Mouse (Mus musculus) intestine, postnatal 0 days (tissue): ENCODE measurements around the gene Slc19a3. TPM values are rescaled to one million over a fixed set of nuclear protein-coding genes. Genes with fewer than 3 reads are reported as not detected.

ENCODE experiments used
- ATAC-seq: fragments of 200-750 bp; cut with Nextera tagmentation; 2 replicates; pipeline ENCODE4 v1.8.0; 2017; ENCODE audit warnings: mild to moderate bottlenecking, moderate TSS enrichment, moderate library complexity
- H3K27ac ChIP-seq: fragments of 300-500 bp; sonication (generic); 2 replicates; pipeline ENCODE4 v1.5.1; 2014; ENCODE audit warnings: mild to moderate bottlenecking, low read depth, low read length, moderate library complexity
- H3K27me3 ChIP-seq: fragments of 300-500 bp; sonication (generic); replicated peaks from 2 replicates; pipeline ENCODE4 v1.6.1; 2014; ENCODE audit warnings: low read length, mixed read lengths; ENCODE audit not compliant: control insufficient read depth, insufficient read depth
- H3K36me3 ChIP-seq: fragments of 300-500 bp; sonication (generic); 2 replicates; pipeline ENCODE4 v1.6.1; 2014; ENCODE audit warnings: mild to moderate bottlenecking, moderate library complexity; ENCODE audit not compliant: control insufficient read depth, insufficient read depth
- H3K4me1 ChIP-seq: fragments of 300-500 bp; sonication (generic); replicated peaks from 2 replicates; pipeline ENCODE4 v1.6.1; 2014; ENCODE audit warnings: antibody characterized with exemption, low read length, mixed read lengths; ENCODE audit not compliant: control insufficient read depth, insufficient read depth
- H3K4me2 ChIP-seq: fragments of 300-500 bp; sonication (generic); replicated peaks from 2 replicates; pipeline ENCODE4 v1.6.1; 2014; ENCODE audit warnings: low read depth, mild to moderate bottlenecking, moderate library complexity
- H3K4me3 ChIP-seq: fragments of 300-500 bp; sonication (generic); 2 replicates; pipeline ENCODE4 v1.5.1; 2014; ENCODE audit warnings: low read depth, low read length
- H3K9ac ChIP-seq: fragments of 300-500 bp; sonication (generic); 2 replicates; pipeline ENCODE4 v1.6.1; 2014; ENCODE audit warnings: mild to moderate bottlenecking, low read depth, low read length
- H3K9me3 ChIP-seq: fragments of 300-500 bp; sonication (generic); 2 replicates; pipeline ENCODE4 v1.6.1; 2016; ENCODE audit warnings: mixed run types; ENCODE audit not compliant: control insufficient read depth
- CTCF ChIP-seq: sonication (generic); IDR thresholded peaks from 2 replicates; pipeline ENCODE4 v1.5.1; 2016; ENCODE audit warnings: low read depth, mild to moderate bottlenecking, control low read depth, antibody characterized with exemption, moderate library complexity
- WGBS: fragments of 180-500 bp; shearing (Covaris S2); extraction: QIAGEN DNeasy Blood & Tissue Kit; methylation state at CpG from one replicate; pipeline ENCODE4 v1.1.7; 2014; 5-methylcytosine and 5-hydroxymethylcytosine counted together
- polyA plus RNA-seq: library from polyadenylated mRNA; unstranded; fragments of >200 nt; fragmentation: Nextera tagmentation; extraction: Ambion mirVana; gene quantifications from 2 replicates; pipeline ENCODE4 v1.2.1, GENCODE M21; 2015

The Slc19a3 gene
- polyA plus RNA-seq, 1 experiment from 2014 or later: 5.8 TPM

DNA sequence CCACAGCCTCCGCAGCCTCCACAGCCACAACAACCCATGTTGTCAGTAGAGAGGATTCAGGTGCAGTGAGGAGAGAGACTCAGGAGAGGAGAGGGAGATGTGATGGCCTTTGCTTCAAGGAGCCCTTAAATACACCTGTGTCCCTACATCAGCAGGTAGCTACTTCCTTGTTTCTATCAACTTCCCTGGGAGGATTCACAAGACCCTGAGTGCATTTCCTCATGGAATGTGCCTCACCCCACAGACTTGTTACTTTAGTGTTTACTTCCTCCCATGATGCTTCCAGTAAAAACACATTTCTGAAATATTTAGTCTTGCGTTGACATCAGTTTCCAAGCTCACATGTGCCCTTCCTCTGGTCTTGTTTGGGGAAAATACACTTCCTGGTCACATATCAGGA, 4.1 kb upstream of the Slc19a3 start, which contains the start of gene Krtap28-10:
Gene Krtap28-10 (minus strand): TSS at position 101 of the 400 bp plus-strand sequence.
- Histone ChIP-seq H3K27me3 (no peaks in the 10 kb centered on the region), H3K9ac (no peak within 1 kb of the TSS), H3K4me2 (no peak within 1 kb of the TSS), H3K36me3 (no peaks in the 10 kb centered on the region), H3K27ac (no peak within 1 kb of the TSS), H3K4me3 (no peak within 1 kb of the TSS), H3K9me3 (no peaks in the 10 kb centered on the region), H3K4me1 (no peaks in the 10 kb centered on the region)
- TF ChIP-seq CTCF: no peak
- no peak for ATAC-seq
- WGBS: 85% methylated on average over 2 of the region's 2 CpGs

DNA sequence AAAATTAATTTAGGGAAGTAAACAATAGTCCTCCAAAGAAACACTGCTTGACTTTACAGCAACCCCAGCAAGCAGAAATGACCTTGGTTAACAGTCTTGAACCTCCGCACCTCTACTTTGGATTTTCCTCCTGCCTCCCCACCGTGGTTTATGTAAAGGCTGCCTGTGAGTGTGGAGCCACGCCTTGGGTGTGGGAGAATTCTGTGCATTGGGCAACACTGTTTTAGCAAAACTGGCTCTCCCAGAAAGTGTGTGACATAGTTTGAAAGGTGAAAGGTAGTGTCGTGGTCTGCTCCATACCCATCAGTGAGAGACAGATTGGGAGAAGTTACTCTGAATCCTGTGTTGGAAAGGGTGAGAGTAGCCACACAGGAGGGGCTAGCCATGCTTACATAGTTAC, 832 bp upstream of the Slc19a3 start:
- no peaks in the 10 kb centered on the region for H3K36me3 ChIP-seq
- H3K4me1 ChIP-seq: no peaks in the 10 kb centered on the region
- H3K27me3 ChIP-seq: no peaks in the 10 kb centered on the region
- no peak overlapping the region for H3K9ac ChIP-seq
- WGBS: 47% methylated on average over 4 of the region's 4 CpGs
- H3K9me3 ChIP-seq: no peaks in the 10 kb centered on the region
- no peak overlapping the region for H3K4me3 ChIP-seq
- no peak overlapping the region for H3K4me2 ChIP-seq
- H3K27ac ChIP-seq: no peak overlapping the region
- no peak for TF ChIP-seq CTCF
- ATAC-seq: no peak

DNA sequence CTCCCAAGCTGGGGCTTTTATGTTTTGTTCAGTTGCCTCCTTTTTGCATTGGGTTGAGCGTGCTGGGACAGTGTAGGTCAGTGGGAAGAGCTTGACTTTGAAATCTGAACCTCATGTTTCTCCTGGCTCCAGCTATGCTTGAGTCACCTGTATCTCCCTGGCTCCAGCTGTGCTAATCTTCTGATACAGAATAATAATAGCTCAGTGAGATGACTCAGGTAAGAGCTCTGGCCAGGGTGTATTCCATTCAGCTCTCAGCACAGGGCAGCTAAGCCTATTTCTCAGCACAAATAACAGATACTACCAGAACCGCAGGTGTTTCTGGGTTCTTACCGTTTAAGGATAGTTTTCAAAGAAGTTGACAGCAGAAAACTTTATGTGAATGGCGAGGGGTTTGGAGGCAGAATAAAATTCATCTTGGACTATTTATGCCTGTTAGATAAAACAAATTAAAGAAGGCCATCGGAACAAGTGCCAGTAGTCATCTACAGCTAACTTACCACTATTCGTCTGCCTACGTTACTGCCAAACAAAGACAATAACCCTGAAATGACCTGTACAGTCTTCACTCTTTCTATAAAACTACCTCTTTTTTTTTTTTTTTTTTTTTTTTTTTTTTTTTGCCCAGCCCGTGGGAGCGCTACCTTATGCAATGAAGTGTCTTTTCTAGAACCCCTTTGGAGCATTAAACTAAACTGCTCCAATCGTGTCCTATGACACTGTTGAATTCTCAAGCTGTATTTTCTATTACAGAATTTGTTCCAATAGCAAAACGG, 1.2 kb downstream of the Slc19a3 start:
- TF ChIP-seq CTCF: no peak
- Histone ChIP-seq H3K9me3 (no peaks in the 10 kb centered on the region), H3K36me3 (no peaks in the 10 kb centered on the region), H3K4me3 (no peak overlapping the region), H3K27me3 (no peaks in the 10 kb centered on the region), H3K4me1 (no peaks in the 10 kb centered on the region), H3K4me2 (peak overlapping the region; percentile 81; the same call in 1 of the 2 replicates), H3K27ac (no peak overlapping the region), H3K9ac (no peak overlapping the region)
- 78% methylated on average over 11 of the region's 11 CpGs for WGBS
- ATAC-seq: peak; percentile 51; the same call in 1 of the 2 replicates

DNA sequence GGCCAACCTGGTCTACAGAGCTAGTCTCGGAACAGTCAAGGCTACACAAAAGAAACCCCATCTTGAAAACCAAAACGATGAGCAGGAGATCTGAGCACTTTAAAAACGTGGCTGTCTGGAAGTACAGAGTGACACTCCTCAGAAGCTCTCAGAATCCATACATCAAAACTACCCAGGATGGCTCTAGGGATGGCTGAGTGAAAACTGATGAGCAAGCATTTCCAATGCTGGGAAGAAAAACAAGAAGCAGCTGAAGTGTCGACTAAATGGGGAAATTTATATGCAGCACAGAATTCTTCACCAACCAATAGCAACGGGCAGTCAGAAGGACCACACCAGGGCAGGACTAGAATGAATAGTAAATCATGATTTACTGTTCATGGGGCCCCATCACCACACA, 3.7 kb downstream of the Slc19a3 start:
- Histone ChIP-seq H3K4me2 (no peak overlapping the region), H3K4me3 (no peak overlapping the region), H3K27me3 (no peaks in the 10 kb centered on the region), H3K27ac (no peak overlapping the region), H3K36me3 (no peaks in the 10 kb centered on the region), H3K4me1 (no peaks in the 10 kb centered on the region), H3K9me3 (no peaks in the 10 kb centered on the region), H3K9ac (no peak overlapping the region)
- 71% methylated on average over 5 of the region's 5 CpGs for WGBS
- no peak for TF ChIP-seq CTCF
- ATAC-seq: no peak

DNA sequence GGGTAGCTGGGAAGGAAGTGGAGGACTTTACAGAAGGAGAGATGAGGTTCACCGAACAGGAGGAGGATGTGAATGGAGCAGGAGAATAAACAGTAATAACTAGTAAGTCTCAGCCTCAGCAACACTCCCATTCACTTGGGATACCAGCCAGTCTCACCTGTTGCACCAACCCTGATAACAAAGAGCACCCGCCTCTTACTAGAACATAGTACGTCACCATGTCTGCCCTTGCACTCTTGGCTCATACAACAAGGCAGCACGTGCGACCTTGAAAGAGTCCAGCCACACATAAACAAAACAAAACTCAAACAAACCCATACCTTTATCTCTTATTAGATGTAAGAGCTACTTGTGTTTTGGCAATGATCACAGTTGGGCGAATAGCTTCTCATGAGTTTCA, 5.7 kb downstream of the Slc19a3 start:
- TF ChIP-seq CTCF: no peak
- Histone ChIP-seq H3K9ac (no peak overlapping the region), H3K4me2 (no peak overlapping the region), H3K27ac (no peak overlapping the region), H3K4me3 (no peak overlapping the region), H3K4me1 (no peaks in the 10 kb centered on the region), H3K9me3 (no peaks in the 10 kb centered on the region), H3K36me3 (no peaks in the 10 kb centered on the region), H3K27me3 (no peaks in the 10 kb centered on the region)
- 73% methylated on average over 6 of the region's 6 CpGs for WGBS
- ATAC-seq: no peak; the same call in 1 of the 2 replicates

DNA sequence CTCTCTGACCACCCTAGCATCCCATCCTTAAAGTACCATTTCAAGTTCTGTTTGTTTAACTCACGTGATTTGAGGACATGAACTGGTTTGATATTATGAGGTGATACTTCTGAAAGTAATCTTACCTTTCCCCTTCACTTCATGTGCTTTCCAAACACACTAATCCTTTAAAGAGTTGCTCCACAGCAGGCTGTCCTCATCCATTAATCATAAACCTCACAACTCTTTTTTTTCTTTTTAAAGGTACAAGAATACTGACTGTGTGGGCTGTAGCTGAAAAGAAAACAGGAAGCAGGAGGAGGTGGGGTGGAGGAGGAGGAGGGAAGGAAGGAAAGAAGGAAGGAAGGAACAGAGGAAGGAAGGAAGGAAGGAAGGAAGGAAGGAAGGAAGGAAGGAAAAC, 6.3 kb downstream of the Slc19a3 start:
- Histone ChIP-seq H3K4me1 (no peaks in the 10 kb centered on the region), H3K36me3 (no peaks in the 10 kb centered on the region), H3K4me3 (no peak overlapping the region), H3K27me3 (no peaks in the 10 kb centered on the region), H3K9me3 (no peaks in the 10 kb centered on the region), H3K9ac (no peak overlapping the region), H3K27ac (no peak overlapping the region), H3K4me2 (no peak overlapping the region)
- TF ChIP-seq CTCF: no peak
- ATAC-seq: no peak
- WGBS: 27% methylated on average over 1 of the region's 1 CpGs
